Mouse (Mus musculus) heart, embryonic 16.5 days (tissue): ENCODE measurements around the gene Alox12b. TPM values are rescaled to one million over a fixed set of nuclear protein-coding genes. Genes with fewer than 3 reads are reported as not detected.
A peak's percentile ranks its signal among the peaks of the same experiment; 100 is the strongest.

Source experiments
- ATAC-seq: fragments of 200-750 bp; cut with Nextera tagmentation; replicated peaks from 2 replicates; pipeline ENCODE4 v1.8.0; 2017; ENCODE audit warnings: moderate number of reproducible peaks; ENCODE audit not compliant: insufficient read depth, low FRiP score; ENCODE audit errors: extremely low read depth
- H3K27ac ChIP-seq: fragments of 300-500 bp; sonication (generic); 2 replicates; pipeline ENCODE4 v1.5.1; 2014; ENCODE audit warnings: mild to moderate bottlenecking, low read length, control low read depth, moderate library complexity
- H3K27me3 ChIP-seq: fragments of 300-500 bp; sonication (generic); 2 replicates; pipeline ENCODE4 v1.6.1; 2014; ENCODE audit warnings: low read length, mixed read lengths; ENCODE audit not compliant: control insufficient read depth, insufficient read depth
- H3K36me3 ChIP-seq: fragments of 300-500 bp; sonication (generic); 2 replicates; pipeline ENCODE4 v1.6.1; 2014; ENCODE audit not compliant: control insufficient read depth, insufficient read depth
- H3K4me1 ChIP-seq: fragments of 300-500 bp; sonication (generic); 2 replicates; pipeline ENCODE4 v1.6.1; 2014; ENCODE audit warnings: low read length, mixed read lengths; ENCODE audit not compliant: control insufficient read depth, insufficient read depth
- H3K4me2 ChIP-seq: fragments of 300-500 bp; sonication (generic); 2 replicates; pipeline ENCODE4 v1.6.1; 2014; ENCODE audit warnings: low read depth, mild to moderate bottlenecking, control low read depth, low read length
- H3K4me3 ChIP-seq: fragments of 300-500 bp; sonication (generic); 2 replicates; pipeline ENCODE4 v1.5.1; 2014; ENCODE audit warnings: mild to moderate bottlenecking, control low read depth, low read length
- H3K9ac ChIP-seq: fragments of 300-500 bp; sonication (generic); 2 replicates; pipeline ENCODE4 v1.6.1; 2014; ENCODE audit warnings: low read length, control low read depth
- H3K9me3 ChIP-seq: fragments of 300-500 bp; sonication (generic); replicated peaks from 2 replicates; pipeline ENCODE4 v1.6.1; 2016; ENCODE audit warnings: low read length; ENCODE audit not compliant: control insufficient read depth
- WGBS: fragments of 180-500 bp; shearing (Covaris S2); extraction: QIAGEN DNeasy Blood & Tissue Kit; methylation state at CpG from one replicate; pipeline ENCODE4 v1.1.7; 2014; 5-methylcytosine and 5-hydroxymethylcytosine counted together
- polyA plus RNA-seq: library from polyadenylated mRNA; unstranded; fragments of >200 nt; fragmentation: Nextera tagmentation; extraction: Ambion mirVana; gene quantifications from 2 replicates; pipeline ENCODE4 v1.2.1, GENCODE M21; 2015

The Alox12b gene
- polyA plus RNA-seq, 1 experiment from 2014 or later = not detected

- Histone ChIP-seq H3K27ac (no peak overlapping the region), H3K4me2 (no peak overlapping the region), H3K4me1 (no peaks in the 10 kb centered on the region), H3K36me3 (no peaks in the 10 kb centered on the region), H3K9me3 (no peaks in the 10 kb centered on the region), H3K4me3 (no peak overlapping the region), H3K27me3 (no peaks in the 10 kb centered on the region), H3K9ac (no peak overlapping the region)
- WGBS = 88% methylated on average over 4 of the region's 4 CpGs
- ATAC-seq = no peak
Measured at GRCm38 (mm10) chr11:69180120-69180519, 23.3 kb downstream of the Alox12b start.

- no peak overlapping the region for H3K4me3 ChIP-seq
- H3K36me3 ChIP-seq = no peaks in the 10 kb centered on the region
- no peaks in the 10 kb centered on the region for H3K9me3 ChIP-seq
- no peak overlapping the region for H3K9ac ChIP-seq
- H3K4me1 ChIP-seq = no peaks in the 10 kb centered on the region
- no peak overlapping the region for H3K4me2 ChIP-seq
- ATAC-seq = no peak
- H3K27ac ChIP-seq = no peak overlapping the region
- 84% methylated on average over 5 of the region's 5 CpGs for WGBS
- no peaks in the 10 kb centered on the region for H3K27me3 ChIP-seq
Measured at GRCm38 (mm10) chr11:69185031-69185430, 28.2 kb downstream of the Alox12b start.

GRCm38 (mm10) chr11:69185936-69186335 lies 29.1 kb downstream of the Alox12b start:
- no peak overlapping the region for H3K4me2 ChIP-seq
- H3K9ac ChIP-seq = no peak overlapping the region
- ATAC-seq = no peak
- H3K9me3 ChIP-seq = no peaks in the 10 kb centered on the region
- WGBS = 80% methylated on average over 6 of the region's 6 CpGs
- no peak overlapping the region for H3K4me3 ChIP-seq
- no peaks in the 10 kb centered on the region; the same call in 1 of the 2 replicates for H3K27me3 ChIP-seq
- H3K36me3 ChIP-seq = no peaks in the 10 kb centered on the region
- no peak overlapping the region for H3K27ac ChIP-seq
- no peaks in the 10 kb centered on the region for H3K4me1 ChIP-seq

GRCm38 (mm10) chr11:69192840-69193239 lies 36.1 kb downstream of the Alox12b start:
- Histone ChIP-seq H3K4me2 (no peak overlapping the region), H3K4me3 (no peak overlapping the region), H3K9me3 (no peaks in the 10 kb centered on the region), H3K27ac (no peak overlapping the region), H3K36me3 (no peaks in the 10 kb centered on the region), H3K9ac (no peak overlapping the region), H3K27me3 (peaks cover 18% of the 10 kb centered on the region), H3K4me1 (peaks cover 4% of the 10 kb centered on the region; the same call in 1 of the 2 replicates)
- WGBS = 0% methylated on average over 1 of the region's 1 CpGs
- ATAC-seq = no peak

- H3K27ac ChIP-seq = no peak overlapping the region
Measured at GRCm38 (mm10) chr11:69196766-69197165, 40.0 kb downstream of the Alox12b start.

GRCm38 (mm10) chr11:69197194-69197593 lies 40.4 kb downstream of the Alox12b start:
- no peak for ATAC-seq

More at GRCm38 (mm10) chr11:69196766-69197165, 40.0 kb downstream of the Alox12b start:
- no peak overlapping the region; the same call in 1 of the 2 replicates for H3K9ac ChIP-seq
- H3K4me2 ChIP-seq = peak overlapping the region; percentile 63
- ATAC-seq = no peak
- WGBS = 6% methylated on average over 5 of the region's 5 CpGs
- H3K4me1 ChIP-seq = peaks cover 4% of the 10 kb centered on the region; the same call in 1 of the 2 replicates
- peaks cover 20% of the 10 kb centered on the region for H3K27me3 ChIP-seq
- peak overlapping the region; percentile 30 for H3K4me3 ChIP-seq
- H3K36me3 ChIP-seq = no peaks in the 10 kb centered on the region
- no peaks in the 10 kb centered on the region for H3K9me3 ChIP-seq

GRCm38 (mm10) chr11:69197743-69198142 lies 41.0 kb downstream of the Alox12b start, which contains the start of gene Alox8:
Gene Alox8 (minus strand): TSS chr11:69197843.
- H3K4me3 ChIP-seq = peak within 1 kb of the TSS; percentile 30
- H3K4me1 ChIP-seq = peaks cover 4% of the 10 kb centered on the region; the same call in 1 of the 2 replicates
- no peak for ATAC-seq
- H3K9ac ChIP-seq = peak within 1 kb of the TSS; percentile 51; the same call in 1 of the 2 replicates
- no peak within 1 kb of the TSS for H3K27ac ChIP-seq
- H3K36me3 ChIP-seq = no peaks in the 10 kb centered on the region
- H3K4me2 ChIP-seq = peak within 1 kb of the TSS; percentile 63
- H3K9me3 ChIP-seq = no peaks in the 10 kb centered on the region
- peaks cover 20% of the 10 kb centered on the region for H3K27me3 ChIP-seq
- WGBS = 40% methylated on average over 6 of the region's 6 CpGs

More at GRCm38 (mm10) chr11:69197194-69197593, 40.4 kb downstream of the Alox12b start:
- H3K9ac ChIP-seq = peak overlapping the region; percentile 51; the same call in 1 of the 2 replicates
- peaks cover 4% of the 10 kb centered on the region; the same call in 1 of the 2 replicates for H3K4me1 ChIP-seq
- H3K4me2 ChIP-seq = peak overlapping the region; percentile 63
- no peaks in the 10 kb centered on the region for H3K36me3 ChIP-seq
- WGBS = 1% methylated on average over 14 of the region's 14 CpGs
- H3K4me3 ChIP-seq = peak overlapping the region; percentile 30
- no peaks in the 10 kb centered on the region for H3K9me3 ChIP-seq
- peaks cover 20% of the 10 kb centered on the region for H3K27me3 ChIP-seq
- H3K27ac ChIP-seq = no peak overlapping the region

- no peaks in the 10 kb centered on the region for H3K9me3 ChIP-seq
- ATAC-seq = no peak
- no peak overlapping the region for H3K4me3 ChIP-seq
- H3K27ac ChIP-seq = no peak overlapping the region
- peaks cover 4% of the 10 kb centered on the region; the same call in 1 of the 2 replicates for H3K4me1 ChIP-seq
- H3K36me3 ChIP-seq = no peaks in the 10 kb centered on the region
- no peak overlapping the region for H3K4me2 ChIP-seq
- H3K9ac ChIP-seq = no peak overlapping the region
- WGBS = 91% methylated on average over 1 of the region's 1 CpGs
- H3K27me3 ChIP-seq = peaks cover 20% of the 10 kb centered on the region
Measured at GRCm38 (mm10) chr11:69199251-69199650, 42.5 kb downstream of the Alox12b start.

- Histone ChIP-seq H3K27me3 (peaks cover 20% of the 10 kb centered on the region), H3K4me2 (no peak overlapping the region), H3K36me3 (no peaks in the 10 kb centered on the region), H3K4me1 (peaks cover 4% of the 10 kb centered on the region; the same call in 1 of the 2 replicates), H3K4me3 (no peak overlapping the region), H3K27ac (no peak overlapping the region), H3K9me3 (no peaks in the 10 kb centered on the region), H3K9ac (no peak overlapping the region)
- WGBS = 28% methylated on average over 6 of the region's 6 CpGs
- ATAC-seq = no peak
Measured at GRCm38 (mm10) chr11:69200231-69200630, 43.4 kb downstream of the Alox12b start.
